Mouse (Mus musculus) ES-E14 (cell line): ENCODE results near the gene Vav1. TPM values are rescaled to one million over a fixed set of nuclear protein-coding genes. Genes with fewer than 3 reads are reported as not detected.

ENCODE experiments used
- DNase-seq: peaks from one replicate; pipeline ENCODE4 v3.0.0-alpha.2; 2013; ENCODE audit warnings: low read depth, low spot score
- H3K27ac ChIP-seq: 2 replicates; pipeline ENCODE4 v1.5.1; 2012; ENCODE audit warnings: low read depth, mild to moderate bottlenecking, low read length, moderate library complexity, mixed read lengths; ENCODE audit not compliant: poor library complexity, insufficient read depth, severe bottlenecking
- H3K36me3 ChIP-seq: 2 replicates; pipeline ENCODE4 v1.6.1; 2012; ENCODE audit warnings: mild to moderate bottlenecking, low read length, moderate library complexity, mixed read lengths; ENCODE audit not compliant: control insufficient read depth, poor library complexity, insufficient read depth, severe bottlenecking
- H3K4me1 ChIP-seq, 2 experiments: fragments of 150-350 bp in 1 of 2; sonication (generic) in 1 of 2; 2 replicates each; pipeline ENCODE4 v1.6.1; 2012; ENCODE audit warnings: low read length in 2 of 2, mild to moderate bottlenecking in 1 of 2, mixed read lengths in 1 of 2; ENCODE audit not compliant: control insufficient read depth in 2 of 2, insufficient read depth in 2 of 2, poor library complexity in 1 of 2
- H3K4me3 ChIP-seq, 2 experiments: fragments of 150-350 bp in 1 of 2; sonication (generic) in 1 of 2; 2 replicates each; pipeline ENCODE4 v1.5.1; 2012; ENCODE audit warnings: low read length in 2 of 2, low read depth in 1 of 2, mild to moderate bottlenecking in 1 of 2, mixed read lengths in 1 of 2; ENCODE audit not compliant: insufficient read depth in 1 of 2, poor library complexity in 1 of 2, severe bottlenecking in 1 of 2
- H3K9ac ChIP-seq: 2 replicates; pipeline ENCODE4 v1.6.1; 2012; ENCODE audit warnings: low read depth, mild to moderate bottlenecking, low read length, mixed read lengths; ENCODE audit not compliant: poor library complexity, insufficient read depth, severe bottlenecking
- H3K9me3 ChIP-seq: fragments of 150-350 bp; sonication (generic); 2 replicates; pipeline ENCODE4 v1.6.1; 2012; ENCODE audit warnings: low read depth, mild to moderate bottlenecking, low read length; ENCODE audit not compliant: control insufficient read depth, insufficient read depth
- CHD2 ChIP-seq: IDR thresholded peaks from 2 replicates; pipeline ENCODE4 v1.6.1; 2014; ENCODE audit warnings: mild to moderate bottlenecking, low read depth, low read length, inconsistent platforms
- HCFC1 ChIP-seq: IDR thresholded peaks from 2 replicates; pipeline ENCODE4 v1.6.1; 2012; ENCODE audit warnings: low read length, inconsistent platforms, borderline replicate concordance; ENCODE audit not compliant: insufficient read depth
- MAFK ChIP-seq: IDR thresholded peaks from 2 replicates; pipeline ENCODE4 v1.6.1; 2014; ENCODE audit warnings: mild to moderate bottlenecking, low read depth, low read length, inconsistent platforms; ENCODE audit not compliant: insufficient read depth
- ZC3H11A ChIP-seq: IDR thresholded peaks from 2 replicates; pipeline ENCODE4 v1.6.1; 2012; ENCODE audit warnings: low read depth, mild to moderate bottlenecking, inconsistent platforms, low read length, borderline replicate concordance
- ZNF384 ChIP-seq: IDR thresholded peaks from 2 replicates; pipeline ENCODE4 v1.6.1; 2012; ENCODE audit warnings: low read depth, low read length, inconsistent platforms
- in situ Hi-C, 2 experiments: fragments of 600-800 bp; cut with MboI; formaldehyde crosslinking; loops; one replicate each; pipeline ENCODE4 v1.15.1; 2025; ENCODE audit warnings: low sequenced_read_pairs in 2 of 2, inconsistent platforms in 1 of 2; ENCODE audit not compliant: unreplicated experiment in 2 of 2
- total RNA-seq: library from RNA; depleted of rRNA; stranded (reverse); fragments of 300-350 nt; gene quantifications from 2 replicates; pipeline ENCODE4 v1.2.3, GENCODE M21; 2012

Gene Vav1
- total RNA-seq, 1 experiment: 1.3 TPM

DNA sequence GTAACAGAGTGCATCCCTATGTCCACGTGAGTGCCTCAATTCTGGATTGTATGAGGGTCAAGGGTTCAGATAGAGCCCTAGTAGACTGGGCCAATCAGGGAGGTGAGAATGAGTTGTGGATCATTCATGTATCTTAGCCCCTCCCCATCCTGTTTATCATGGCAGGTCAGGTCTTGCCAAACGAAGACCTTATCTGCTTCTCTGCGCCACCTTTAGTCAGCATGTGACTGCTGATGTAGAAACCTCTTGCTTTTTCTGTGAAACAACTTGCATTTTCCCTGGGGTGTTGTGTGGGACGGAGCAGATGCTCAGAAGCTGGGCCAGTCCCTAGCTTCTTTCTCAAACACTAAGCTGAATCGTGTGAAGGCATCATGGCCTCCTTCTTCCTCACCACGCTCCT, 28.2 kb downstream of the Vav1 start:
- H3K4me3 ChIP-seq: no peak overlapping the region
- no peak for TF ChIP-seq CHD2
- no peak for TF ChIP-seq MAFK
- no peak for TF ChIP-seq ZC3H11A
- TF ChIP-seq HCFC1: no peak
- TF ChIP-seq ZNF384: no peak
- in situ Hi-C loops: no loop called here
- H3K36me3 ChIP-seq: no peaks in the 10 kb centered on the region
- DNase-seq: no peak
- H3K9me3 ChIP-seq: no peaks in the 10 kb centered on the region
- H3K27ac ChIP-seq: no peak overlapping the region
- H3K9ac ChIP-seq: no peak overlapping the region
- H3K4me1 ChIP-seq: peaks cover 0 to 3% of the 10 kb centered on the region in 2 experiments; a peak in 1 of 4 replicates

DNA sequence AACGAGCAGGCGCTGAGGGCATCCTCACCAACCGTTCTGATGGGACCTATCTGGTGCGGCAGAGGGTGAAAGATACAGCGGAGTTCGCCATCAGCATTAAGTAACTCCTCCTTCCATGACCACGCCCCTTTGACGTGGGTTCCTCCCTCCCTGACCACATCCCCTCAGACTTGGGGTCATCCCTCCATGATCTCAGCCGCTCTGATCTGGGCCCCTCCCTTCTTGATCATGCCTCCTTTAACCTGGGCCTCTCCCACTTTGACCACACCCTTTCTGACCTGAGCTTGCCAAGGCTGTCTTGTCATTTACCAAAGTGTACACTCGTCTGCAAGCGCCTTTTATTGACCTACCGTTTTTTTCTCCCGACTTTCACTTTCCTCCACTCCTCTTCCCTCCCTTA, 32.9 kb downstream of the Vav1 start:
- TF ChIP-seq HCFC1 (no peak), ZNF384 (no peak), MAFK (no peak), ZC3H11A (no peak), CHD2 (no peak)
- Histone ChIP-seq H3K9me3 (no peaks in the 10 kb centered on the region), H3K36me3 (no peaks in the 10 kb centered on the region), H3K9ac (no peak overlapping the region), H3K4me3 (peak overlapping the region in 1 of 2 experiments; percentile 16; a peak in 1 of 4 replicates), H3K4me1 (peaks cover 0 to 3% of the 10 kb centered on the region in 2 experiments; a peak in 1 of 4 replicates), H3K27ac (no peak overlapping the region)
- in situ Hi-C loops: no loop called here
- peak; percentile 42 for DNase-seq

DNA sequence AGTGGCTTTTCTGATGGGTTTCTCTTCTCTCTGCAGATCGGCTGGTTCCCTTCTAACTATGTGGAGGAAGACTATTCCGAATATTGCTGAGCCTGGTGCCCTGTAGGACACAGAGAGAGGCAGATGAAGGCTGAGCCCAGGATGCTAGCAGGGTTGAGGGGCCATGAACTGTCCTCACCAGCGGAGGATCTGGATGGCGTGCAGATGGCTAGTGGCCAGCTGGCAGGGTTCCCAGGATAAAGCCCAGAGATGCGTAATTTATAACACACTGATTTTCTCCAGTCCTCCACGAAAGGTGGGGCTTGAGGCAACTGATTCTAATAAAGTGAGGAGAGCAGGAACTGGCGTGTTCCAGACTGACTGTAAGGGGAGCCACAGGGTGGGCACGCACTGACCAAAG, 48.7 kb downstream of the Vav1 start:
- H3K36me3 ChIP-seq: no peaks in the 10 kb centered on the region
- no peak overlapping the region for H3K27ac ChIP-seq
- TF ChIP-seq ZC3H11A: no peak
- TF ChIP-seq HCFC1: no peak
- no peak for TF ChIP-seq ZNF384
- no peak for TF ChIP-seq CHD2
- no peak for TF ChIP-seq MAFK
- no peak overlapping the region for H3K9ac ChIP-seq
- H3K4me1 ChIP-seq: peaks cover 4 to 7% of the 10 kb centered on the region in 2 experiments; a peak in 2 of 4 replicates
- no peak for DNase-seq
- in situ Hi-C loops: no loop called here
- no peaks in the 10 kb centered on the region for H3K9me3 ChIP-seq
- H3K4me3 ChIP-seq: no peak overlapping the region

DNA sequence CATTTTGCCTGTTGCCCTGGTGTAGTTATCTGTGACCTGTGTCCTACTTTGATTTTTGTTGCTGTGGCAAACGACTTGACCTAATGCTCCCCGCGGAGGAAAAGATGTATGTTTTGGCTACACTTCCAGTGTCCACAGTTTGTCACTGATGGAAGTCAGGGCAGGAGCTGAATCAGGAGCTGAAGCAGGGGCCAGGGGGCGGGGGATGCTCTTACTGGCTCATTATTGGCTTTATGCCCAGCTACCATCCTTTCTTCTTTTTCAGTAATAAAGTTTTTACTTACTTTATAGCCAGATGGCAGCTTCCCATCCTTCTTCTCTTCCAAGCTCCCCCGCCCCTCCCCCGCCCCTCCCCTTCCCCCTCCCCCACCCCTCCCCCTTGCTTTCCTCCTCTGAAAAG, 50.0 kb downstream of the Vav1 start:
- Histone ChIP-seq H3K4me1 (peaks cover 4 to 7% of the 10 kb centered on the region in 2 experiments; a peak in 2 of 4 replicates), H3K36me3 (no peaks in the 10 kb centered on the region), H3K27ac (no peak overlapping the region), H3K9me3 (no peaks in the 10 kb centered on the region), H3K9ac (no peak overlapping the region), H3K4me3 (no peak overlapping the region; a peak in 1 of 4 replicates)
- no peak for DNase-seq
- TF ChIP-seq MAFK (no peak), ZC3H11A (no peak), HCFC1 (no peak), CHD2 (no peak), ZNF384 (no peak)
- in situ Hi-C loops: no loop called here

DNA sequence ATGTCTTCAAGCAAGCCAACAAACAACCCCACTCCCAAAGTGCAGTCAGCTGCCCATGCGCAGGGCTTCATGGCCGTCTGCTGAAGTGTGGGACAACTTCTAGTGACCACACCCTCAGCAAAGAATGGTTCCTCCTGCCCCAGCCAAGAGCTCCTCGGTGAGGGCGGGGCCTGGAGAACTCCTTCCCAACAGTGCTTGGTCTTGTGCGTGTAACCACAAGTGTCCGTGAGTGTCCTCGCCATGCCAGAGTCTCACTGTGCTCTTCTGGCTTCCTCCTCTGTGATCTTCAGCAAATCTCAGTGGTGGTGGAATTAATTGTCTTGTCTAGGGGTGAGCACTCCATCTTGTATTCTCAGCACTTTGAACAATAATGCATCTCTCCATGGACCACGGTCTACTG, 52.1 kb downstream of the Vav1 start:
- in situ Hi-C loops: loop anchor here in 1 of 2 experiments (10.0 kb wide), 3 partner anchors 116 to 276 kb away; partner anchors contain the start of genes Crb3 and Slc25a23
- DNase-seq: no peak
- Histone ChIP-seq H3K9me3 (no peaks in the 10 kb centered on the region), H3K27ac (no peak overlapping the region), H3K36me3 (no peaks in the 10 kb centered on the region), H3K4me1 (peaks cover 4 to 9% of the 10 kb centered on the region in 2 experiments; a peak in 2 of 4 replicates), H3K4me3 (no peak overlapping the region), H3K9ac (no peak overlapping the region)
- TF ChIP-seq CHD2 (no peak), ZC3H11A (no peak)
